Mouse (Mus musculus): ENCODE measurements around the gene Spag5. TPM values are rescaled to one million over a fixed set of nuclear protein-coding genes. Genes with fewer than 3 reads are reported as not detected.

The Spag5 gene
- total and polyA plus RNA-seq, 2 experiments from 2014 or later, result 9.1 to 26.7 TPM

DNA sequence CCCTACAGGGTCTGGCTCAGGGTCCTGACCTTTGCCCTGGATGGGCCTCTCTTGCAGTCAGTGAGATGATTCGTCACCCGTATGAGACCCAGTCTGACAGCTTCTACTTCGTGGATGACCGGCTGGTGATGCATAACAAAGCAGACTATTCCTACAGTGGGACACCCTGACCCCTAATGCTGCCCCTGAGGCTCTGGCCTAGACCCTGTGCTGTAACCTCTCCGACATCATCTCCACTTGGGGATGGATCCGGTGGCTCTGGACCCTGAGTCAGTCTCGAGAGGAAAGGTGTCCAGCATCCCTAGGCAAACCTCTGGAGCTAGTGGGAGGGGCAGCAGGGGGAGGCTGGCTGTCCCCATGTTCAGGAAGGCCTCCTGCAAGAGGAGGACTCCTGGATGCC, 47.1 kb downstream of the Spag5 start:
- H3K27me3 ChIP-seq (ENCODE audit: insufficient read depth, low read length), result no peaks in the 10 kb centered on the region
- no peaks in the 10 kb centered on the region; the same call in 1 of the 2 replicates for H3K36me3 ChIP-seq (ENCODE audit: insufficient read depth, low read length)
- ATAC-seq (no peak), DNase-seq (ENCODE audit: low spot score) (no peak)
- TF ChIP-seq CTCF (IDR thresholded peaks at IDR 0.05; ENCODE audit: low read depth), result no peak
- no peak overlapping the region for H3K4me2 ChIP-seq (ENCODE audit: low read depth, low read length)
- H3K9ac ChIP-seq (replicated peaks; ENCODE audit: low read length), result no peak overlapping the region
- no peak overlapping the region for H3K27ac ChIP-seq
- H3K4me3 ChIP-seq (ENCODE audit: low read length), result no peak overlapping the region
- no peaks in the 10 kb centered on the region for H3K9me3 ChIP-seq (ENCODE audit: low read length)
- WGBS, result 26% methylated on average over 7 of the region's 7 CpGs
- peaks cover 15% of the 10 kb centered on the region; the same call in 1 of the 2 replicates for H3K4me1 ChIP-seq (ENCODE audit: insufficient read depth, low read length)

DNA sequence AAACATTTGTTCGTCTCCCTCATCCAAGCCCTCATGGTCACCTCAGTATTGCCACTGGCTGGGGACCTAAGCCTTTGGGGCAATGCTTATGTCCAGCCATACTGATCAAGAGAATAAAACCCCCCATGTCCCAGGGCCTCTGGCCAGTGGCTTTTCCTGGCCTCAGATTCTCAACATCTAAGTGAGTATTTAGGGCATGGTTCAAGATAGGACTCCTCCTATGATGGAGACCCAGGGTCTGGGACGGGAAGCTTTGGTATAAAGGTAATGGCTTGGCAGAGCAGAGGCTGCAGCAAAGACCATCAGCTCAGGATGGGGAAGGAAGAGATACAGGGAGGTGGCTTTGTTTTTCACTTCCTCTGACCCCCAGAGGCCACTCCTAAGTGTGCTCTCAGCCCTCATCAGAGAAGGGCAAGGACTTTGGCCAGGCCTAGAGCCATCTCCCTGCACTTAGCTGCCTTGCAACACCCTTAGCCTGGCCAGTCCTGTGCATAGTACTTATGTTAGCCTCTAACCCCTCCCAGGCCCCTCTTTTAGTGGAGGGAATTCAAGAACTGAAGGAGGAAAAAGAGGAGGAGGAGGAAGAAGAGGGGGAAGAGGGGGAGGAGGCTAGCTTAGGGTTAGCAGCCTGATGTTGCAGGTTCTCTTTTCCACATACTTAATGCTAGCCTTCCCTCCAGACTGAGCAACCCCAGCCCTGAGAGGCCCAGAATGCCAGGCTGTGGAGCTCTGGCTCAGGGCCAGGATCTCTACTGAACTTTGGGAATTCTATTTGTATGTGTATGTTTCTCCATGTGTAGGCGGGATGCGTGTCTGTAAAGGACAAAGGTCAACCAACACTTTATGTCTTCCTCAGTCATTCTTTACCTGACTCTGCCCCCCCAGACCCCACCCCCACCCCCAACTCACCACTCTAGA, 48.4 kb downstream of the Spag5 start:
- H3K4me1 ChIP-seq (ENCODE audit: insufficient read depth, low read length), result peaks cover 11% of the 10 kb centered on the region; the same call in 1 of the 2 replicates
- H3K9ac ChIP-seq (replicated peaks; ENCODE audit: low read length), result no peak overlapping the region
- no peaks in the 10 kb centered on the region for H3K9me3 ChIP-seq (ENCODE audit: low read length)
- 79% methylated on average over 4 of the region's 4 CpGs for WGBS
- no peak overlapping the region for H3K27ac ChIP-seq
- DNase-seq (ENCODE audit: low spot score), result no peak
- no peak overlapping the region for H3K4me2 ChIP-seq (ENCODE audit: low read depth, low read length)
- ATAC-seq, result no peak
- H3K4me3 ChIP-seq (ENCODE audit: low read length), result no peak overlapping the region
- H3K36me3 ChIP-seq (ENCODE audit: insufficient read depth, low read length), result no peaks in the 10 kb centered on the region; the same call in 1 of the 2 replicates
- no peaks in the 10 kb centered on the region for H3K27me3 ChIP-seq (ENCODE audit: insufficient read depth, low read length)
- no peak for TF ChIP-seq CTCF (IDR thresholded peaks at IDR 0.05; ENCODE audit: low read depth)

DNA sequence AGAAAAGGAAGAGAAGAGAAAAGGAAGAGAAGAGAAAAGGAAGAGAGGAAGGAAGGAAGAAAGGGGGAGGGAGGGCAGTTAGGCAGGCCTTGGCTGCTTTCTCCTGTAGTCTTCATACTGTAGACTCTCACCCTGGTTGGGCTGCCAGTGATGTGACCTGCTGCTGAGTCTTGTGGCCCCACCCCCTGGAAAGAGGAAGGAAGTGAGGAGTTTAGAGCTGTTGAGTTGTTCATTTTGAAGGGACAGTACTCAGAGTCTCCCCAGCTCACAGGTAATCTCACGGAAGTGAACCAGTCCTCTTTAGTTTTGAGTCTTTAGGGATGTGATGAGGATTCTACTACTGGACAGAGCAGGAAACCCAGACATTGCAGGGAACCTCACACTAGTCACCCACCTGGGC, 51.8 kb downstream of the Spag5 start:
- no peak for TF ChIP-seq CTCF (IDR thresholded peaks at IDR 0.05; ENCODE audit: low read depth)
- H3K36me3 ChIP-seq (ENCODE audit: insufficient read depth, low read length), result no peaks in the 10 kb centered on the region; the same call in 1 of the 2 replicates

DNA sequence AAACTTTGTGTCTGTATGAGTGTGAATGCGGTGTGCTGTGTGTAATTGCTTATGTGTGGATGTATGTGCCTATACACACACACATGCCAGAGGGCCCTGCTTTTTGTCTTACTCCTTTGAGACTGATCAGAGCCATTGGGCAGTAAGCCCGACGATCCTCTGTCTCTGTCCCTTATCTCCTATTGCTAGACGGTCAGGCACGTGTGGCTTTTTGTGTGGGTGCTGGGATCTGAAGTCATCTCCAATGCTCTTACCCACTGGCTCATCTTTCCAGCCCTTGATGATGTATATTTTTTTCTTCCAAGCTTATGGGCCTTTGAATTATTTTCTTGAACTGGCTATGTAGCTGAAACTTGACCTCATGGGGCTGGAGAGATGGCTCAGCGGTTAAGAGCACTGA, 53.6 kb downstream of the Spag5 start:
- Histone ChIP-seq H3K4me2 (ENCODE audit: low read depth, low read length) (no peak overlapping the region), H3K27ac (no peak overlapping the region), H3K9ac (replicated peaks; ENCODE audit: low read length) (no peak overlapping the region), H3K36me3 (ENCODE audit: insufficient read depth, low read length) (no peaks in the 10 kb centered on the region), H3K9me3 (ENCODE audit: low read length) (no peaks in the 10 kb centered on the region), H3K4me3 (ENCODE audit: low read length) (no peak overlapping the region), H3K27me3 (ENCODE audit: insufficient read depth, low read length) (no peaks in the 10 kb centered on the region), H3K4me1 (ENCODE audit: insufficient read depth, low read length) (no peaks in the 10 kb centered on the region)
- DNase-seq (ENCODE audit: low spot score) (no peak), ATAC-seq (no peak)
- WGBS, result 84% methylated on average over 6 of the region's 6 CpGs
- TF ChIP-seq CTCF (IDR thresholded peaks at IDR 0.05; ENCODE audit: low read depth), result no peak

More for the DNA sequence above, 51.8 kb downstream of the Spag5 start:
- no peaks in the 10 kb centered on the region for H3K27me3 ChIP-seq (ENCODE audit: insufficient read depth, low read length)
- DNase-seq (ENCODE audit: low spot score) (no peak), ATAC-seq (no peak)
- H3K27ac ChIP-seq, result no peak overlapping the region
- no peaks in the 10 kb centered on the region for H3K4me1 ChIP-seq (ENCODE audit: insufficient read depth, low read length)
- H3K4me3 ChIP-seq (ENCODE audit: low read length), result no peak overlapping the region
- H3K9me3 ChIP-seq (ENCODE audit: low read length), result no peaks in the 10 kb centered on the region
- 89% methylated on average over 1 of the region's 1 CpGs for WGBS
- no peak overlapping the region for H3K9ac ChIP-seq (replicated peaks; ENCODE audit: low read length)
- no peak overlapping the region for H3K4me2 ChIP-seq (ENCODE audit: low read depth, low read length)

DNA sequence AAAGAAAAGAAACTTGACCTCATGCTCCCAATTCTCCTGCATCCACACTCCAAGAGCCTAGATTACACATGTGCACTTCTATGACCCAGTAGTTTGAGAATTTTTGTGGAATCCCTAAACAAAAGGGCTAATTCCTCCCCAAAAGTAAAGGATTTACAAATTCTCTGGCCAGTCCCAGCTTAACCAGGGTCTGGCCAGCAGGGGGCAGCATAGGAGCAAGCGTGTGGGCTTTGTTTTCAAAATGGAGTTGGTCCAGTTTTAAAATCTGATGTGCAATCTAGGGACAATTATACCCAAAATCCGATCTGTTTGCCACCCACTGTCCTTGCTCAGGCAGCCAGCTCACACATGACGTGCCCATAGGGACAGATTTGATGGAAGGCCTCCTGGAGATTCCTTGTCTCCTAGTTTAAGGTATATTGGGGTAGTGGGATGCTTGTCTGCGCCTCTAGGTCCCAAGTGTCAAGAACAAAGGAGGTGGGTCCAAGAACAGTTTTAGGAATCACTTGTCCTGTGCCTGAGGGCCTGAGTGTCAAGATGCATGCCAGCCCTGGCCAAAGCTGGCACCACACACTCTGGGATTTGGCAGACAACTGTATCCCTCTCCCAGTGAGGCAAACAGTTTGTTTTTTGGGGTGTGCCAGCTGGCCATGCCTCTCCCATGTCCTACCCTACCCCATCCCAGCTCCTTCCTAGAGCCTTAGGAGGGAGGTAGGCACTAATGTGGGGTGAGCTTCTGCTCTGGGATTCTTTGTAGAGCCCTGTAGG, 54.3 kb downstream of the Spag5 start:
- H3K4me1 ChIP-seq (ENCODE audit: insufficient read depth, low read length), result no peaks in the 10 kb centered on the region
- peak; percentile 73 for DNase-seq (ENCODE audit: low spot score)
- no peak overlapping the region for H3K4me3 ChIP-seq (ENCODE audit: low read length)
- H3K36me3 ChIP-seq (ENCODE audit: insufficient read depth, low read length), result no peaks in the 10 kb centered on the region
- peak; percentile 75 for TF ChIP-seq CTCF (IDR thresholded peaks at IDR 0.05; ENCODE audit: low read depth)
- H3K9ac ChIP-seq (replicated peaks; ENCODE audit: low read length), result no peak overlapping the region
- WGBS, result 32% methylated on average over 4 of the region's 4 CpGs
- no peak overlapping the region for H3K27ac ChIP-seq
- H3K4me2 ChIP-seq (ENCODE audit: low read depth, low read length), result no peak overlapping the region
- ATAC-seq, result peak; percentile 41; the same call in 1 of the 2 replicates
- no peaks in the 10 kb centered on the region for H3K27me3 ChIP-seq (ENCODE audit: insufficient read depth, low read length)
- H3K9me3 ChIP-seq (ENCODE audit: low read length), result no peaks in the 10 kb centered on the region

DNA sequence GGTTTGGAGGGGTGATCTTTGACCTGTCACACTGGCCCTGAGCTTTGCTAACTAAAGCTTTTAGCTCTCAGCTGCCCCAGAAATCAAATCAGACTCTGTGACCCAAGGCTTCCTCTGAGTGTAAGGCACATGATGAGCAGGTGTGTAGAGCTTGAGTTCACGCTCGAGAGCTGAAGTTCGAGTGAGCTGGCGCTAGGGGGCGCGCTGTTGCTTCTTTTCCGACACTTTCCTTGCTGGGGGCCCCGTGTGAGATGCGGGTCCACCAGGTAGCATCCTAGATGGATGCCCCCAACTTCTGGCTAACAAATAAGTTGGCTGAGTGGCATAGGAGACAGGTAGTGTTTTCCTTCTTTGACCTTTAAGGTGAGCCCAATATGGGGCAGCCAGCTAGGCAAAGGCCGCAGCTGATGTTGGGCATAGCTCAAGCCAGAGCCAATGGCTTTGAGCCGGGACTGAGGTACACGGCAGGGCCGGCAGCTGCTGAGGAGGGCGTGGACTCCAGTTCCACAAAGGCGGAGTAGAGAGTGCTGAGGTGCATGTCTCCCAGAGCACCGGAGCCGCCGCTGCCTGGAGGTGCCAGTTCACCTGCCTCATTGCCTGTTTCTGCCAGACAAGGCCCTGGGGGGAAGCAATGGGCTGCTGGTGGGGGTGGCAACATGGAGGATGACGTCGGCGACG, 57.1 kb downstream of the Spag5 start:
- ATAC-seq, result no peak
- 16% methylated on average over 22 of the region's 22 CpGs for WGBS

More for the DNA sequence above, 57.1 kb downstream of the Spag5 start:
- H3K27ac ChIP-seq, result no peak overlapping the region
- DNase-seq (ENCODE audit: low spot score), result peak; percentile 64
- H3K27me3 ChIP-seq (ENCODE audit: insufficient read depth, low read length), result no peaks in the 10 kb centered on the region
- H3K4me3 ChIP-seq (ENCODE audit: low read length), result no peak overlapping the region
- no peak overlapping the region for H3K4me2 ChIP-seq (ENCODE audit: low read depth, low read length)
- H3K9ac ChIP-seq (replicated peaks; ENCODE audit: low read length), result no peak overlapping the region
- no peaks in the 10 kb centered on the region for H3K4me1 ChIP-seq (ENCODE audit: insufficient read depth, low read length)
- H3K36me3 ChIP-seq (ENCODE audit: insufficient read depth, low read length), result no peaks in the 10 kb centered on the region
- no peaks in the 10 kb centered on the region for H3K9me3 ChIP-seq (ENCODE audit: low read length)
- peak; percentile 72 for TF ChIP-seq CTCF (IDR thresholded peaks at IDR 0.05; ENCODE audit: low read depth)
